Mouse (Mus musculus) effector memory CD4-positive, alpha-beta T cell, adult 5 months (primary cell): ENCODE measurements around the gene Fancl. TPM values are rescaled to one million over a fixed set of nuclear protein-coding genes. Genes with fewer than 3 reads are reported as not detected.

Experiments used
- polyA plus RNA-seq: library from polyadenylated mRNA; unstranded; fragments of 100-300 nt; shearing (Covaris generic); gene quantifications from one replicate; pipeline ENCODE4 v1.2.1, GENCODE M21; 2017

Fancl gene
- polyA plus RNA-seq: 23.1 TPM

GRCm38 (mm10) chr11:26385971-26386370 lies at the start of gene Fancl:
Gene Fancl, plus strand, starts transcription at chr11:26386135.

Other genes starting within 250 kb of the Fancl start
- not detected for gene 5730522E02Rik, start 175.4 kb upstream of the Fancl start, polyA plus RNA-seq
- not detected for gene Gm6899, start 207.1 kb downstream of the Fancl start, polyA plus RNA-seq
- gene Vrk2, start 207.9 kb downstream of the Fancl start, polyA plus RNA-seq: 36.5 TPM